ENCODE assay signal across 8 mouse cellular contexts in the genomic region with DNA sequence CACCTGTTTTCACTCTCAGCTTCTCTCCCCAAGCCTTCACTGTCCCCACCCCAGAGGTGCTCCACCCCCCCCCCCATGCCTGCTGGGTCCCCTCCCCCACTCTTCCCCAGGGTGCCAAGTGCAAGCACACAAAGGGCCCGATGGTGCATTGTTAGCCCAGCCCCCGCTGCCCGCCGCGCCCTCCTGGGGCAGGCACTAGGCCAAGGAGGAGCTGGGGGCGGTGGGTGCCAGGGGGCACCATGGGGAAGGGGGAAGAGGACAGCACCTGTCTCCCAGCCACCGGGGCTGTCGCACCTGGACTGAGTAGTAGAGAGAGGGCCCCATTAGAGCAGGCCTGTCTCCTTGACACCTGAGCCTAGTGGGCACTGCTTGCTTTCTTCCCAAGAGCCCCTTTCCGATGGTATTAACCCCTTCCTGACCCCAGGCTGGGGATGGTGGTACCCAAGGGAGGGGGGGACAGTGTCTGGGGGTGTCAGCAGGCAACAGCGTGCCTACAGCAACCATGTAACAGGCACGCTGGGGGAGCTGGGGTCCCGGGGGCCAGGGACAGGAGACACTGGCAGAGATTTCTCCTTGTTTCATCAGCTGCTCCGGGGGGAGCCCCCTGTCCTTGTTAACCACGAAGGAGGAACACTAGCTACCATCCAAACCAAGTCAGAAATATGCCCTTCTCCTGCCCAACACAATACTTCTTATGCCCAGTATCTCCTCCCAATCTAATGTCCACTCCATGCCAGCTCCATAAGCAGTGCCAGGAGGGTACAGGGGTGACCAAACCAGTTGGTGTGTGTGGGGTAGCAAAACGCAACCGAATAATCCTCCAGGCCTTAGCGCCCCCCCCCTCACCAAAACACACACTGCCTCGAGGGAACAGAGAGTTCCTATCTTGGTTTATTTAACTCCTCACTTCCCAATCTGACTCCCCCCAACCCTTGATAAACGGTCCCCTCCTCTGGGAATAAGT. TPM values are rescaled to one million over a fixed set of nuclear protein-coding genes. Genes with fewer than 3 reads are reported as not detected.
DNase-seq lines count a peak whose midpoint lies in the region; ATAC-seq and TF ChIP-seq lines count a peak whose summit lies in the region.

No protein-coding gene starts in this region.

- H3K4me3 ChIP-seq in erythroblast, embryonic 14.5 days (replicated peaks), result peak overlapping the region; percentile 34
- peak overlapping the region; percentile 83 for H3K4me3 ChIP-seq in G1E (ENCODE audit: low read depth, low read length)
- H3K4me3 ChIP-seq in embryonic fibroblast, embryonic 13.5 days (ENCODE audit: insufficient read depth, low read length), result peak overlapping the region; percentile 79
- H3K4me3 ChIP-seq in midbrain, embryonic 10.5 days, result peak overlapping the region; percentile 61

- peaks cover 2% of the 10 kb centered on the region; the same call in 1 of the 2 replicates for H3K9me3 ChIP-seq in erythroblast, embryonic 14.5 days (ENCODE audit: control insufficient read depth, low read length)
- no peaks in the 10 kb centered on the region for H3K9me3 ChIP-seq in G1E (replicated peaks)
- H3K9me3 ChIP-seq in midbrain, embryonic 10.5 days (replicated peaks), result no peaks in the 10 kb centered on the region

- TF ChIP-seq CTCF in G1E (IDR thresholded peaks at IDR 0.05; ENCODE audit: low read depth, low read length), result no peak
- no peak for TF ChIP-seq CTCF in embryonic fibroblast, embryonic 13.5 days (IDR thresholded peaks at IDR 0.05; ENCODE audit: borderline replicate concordance, insufficient read depth, low read length)

- no peak for DNase-seq in G1E (ENCODE audit: low spot score)
- peak; percentile 62 for DNase-seq in induced T-regulatory cell, adult 2 months (ENCODE audit: low read depth)
- DNase-seq in midbrain, embryonic 10.5 days (ENCODE audit: low spot score), result no peak
- DNase-seq in thymus, postnatal 36 days, result peak; percentile 37 to 66
- no peak for DNase-seq in urinary bladder, postnatal 10 days (ENCODE audit: low spot score)

- no peak for ATAC-seq in erythroblast, adult 5-6 weeks (replicated peaks; ENCODE audit: low FRiP score, poor library complexity, severe bottlenecking)
- ATAC-seq in G1E (ENCODE audit: extremely low read depth, insufficient number of reproducible peaks, low FRiP score, poor library complexity, severe bottlenecking), result no peak

- H3K27me3 ChIP-seq in erythroblast, embryonic 14.5 days (ENCODE audit: control insufficient read depth), result peaks cover 57% of the 10 kb centered on the region
- no peaks in the 10 kb centered on the region for H3K27me3 ChIP-seq in G1E (ENCODE audit: insufficient read depth, low read length)
- peaks cover 60% of the 10 kb centered on the region for H3K27me3 ChIP-seq in midbrain, embryonic 10.5 days (ENCODE audit: low read depth, poor library complexity, severe bottlenecking)

- peak; percentile 9 for TF ChIP-seq POLR2A in embryonic fibroblast, embryonic 13.5 days (IDR thresholded peaks at IDR 0.05; ENCODE audit: low read depth, low read length)

- 14% methylated on average over 19 of the region's 19 CpGs for WGBS in midbrain, embryonic 10.5 days

- H3K27ac ChIP-seq in embryonic fibroblast, embryonic 13.5 days (ENCODE audit: insufficient read depth, low read length), result peak overlapping the region; percentile 95
- peak overlapping the region; percentile 88 for H3K27ac ChIP-seq in midbrain, embryonic 10.5 days (replicated peaks)

- H3K36me3 ChIP-seq in erythroblast, embryonic 14.5 days (ENCODE audit: control insufficient read depth), result no peaks in the 10 kb centered on the region
- peaks cover 51% of the 10 kb centered on the region for H3K36me3 ChIP-seq in G1E (replicated peaks)
- H3K36me3 ChIP-seq in midbrain, embryonic 10.5 days, result no peaks in the 10 kb centered on the region

- H3K4me1 ChIP-seq in erythroblast, embryonic 14.5 days (ENCODE audit: control insufficient read depth), result peaks cover 65% of the 10 kb centered on the region
- peaks cover 90% of the 10 kb centered on the region for H3K4me1 ChIP-seq in G1E (ENCODE audit: insufficient read depth, low read depth, low read length)
- no peaks in the 10 kb centered on the region for H3K4me1 ChIP-seq in embryonic fibroblast, embryonic 13.5 days (ENCODE audit: control insufficient read depth, insufficient read depth, low read length)
- H3K4me1 ChIP-seq in midbrain, embryonic 10.5 days, result peaks cover 81% of the 10 kb centered on the region

RNA-seq across cellular contexts. Expression of a gene that starts 3.6 kb away (rescaled TPM):
- 0.38 and 0.46 TPM in 2 replicates for polyA plus RNA-seq in erythroblast, embryonic 14.5 days (2012)
- total RNA-seq in erythroblast, adult 5-6 weeks (2015; ENCODE audit: low replicate concordance), result 5.8 and 7.7 TPM in 2 replicates
- total RNA-seq in erythroblast, adult 5-6 weeks (2017; ENCODE audit: low replicate concordance), result 5.4 and 15.2 TPM in 2 replicates
- 32.9 and 34.2 TPM in 2 replicates for total RNA-seq in G1E (2014; fragmentation: Nextera tagmentation)
- total RNA-seq in G1E (2017), result 23.3 and 31.4 TPM in 2 replicates
- 123 and 126 TPM in 2 replicates for polyA plus RNA-seq in G1E (2012)
- 46.9 and 56.0 TPM in 2 replicates for polyA plus RNA-seq in embryonic fibroblast, embryonic 13.5 days (2011; ENCODE audit: insufficient read length, low read depth, missing spikeins)
- 0.39 and 0.83 TPM in 2 replicates for polyA plus RNA-seq in midbrain, embryonic 10.5 days (2016; fragmentation: Nextera tagmentation; extraction: Ambion mirVana)

RNA-seq across cellular contexts. Expression of a gene that starts 11.6 kb away (rescaled TPM):
- 0.04 TPM in 1 of 2 replicates, not detected in the other for polyA plus RNA-seq in erythroblast, embryonic 14.5 days (2012)
- 0.63 and 3.7 TPM in 2 replicates for total RNA-seq in erythroblast, adult 5-6 weeks (2015; ENCODE audit: low replicate concordance)
- total RNA-seq in erythroblast, adult 5-6 weeks (2017; ENCODE audit: low replicate concordance), result 0.17 TPM in 1 of 2 replicates, not detected in the other
- total RNA-seq in G1E (2014; fragmentation: Nextera tagmentation) (3.7 and 6.7 TPM in 2 replicates), G1E (2017) (0.98 and 1.8 TPM in 2 replicates)
- 0.03 and 0.12 TPM in 2 replicates for polyA plus RNA-seq in G1E (2012)
- not detected in 2 replicates for polyA plus RNA-seq in embryonic fibroblast, embryonic 13.5 days (2011; ENCODE audit: insufficient read length, low read depth, missing spikeins)
- polyA plus RNA-seq in midbrain, embryonic 10.5 days (2016; fragmentation: Nextera tagmentation; extraction: Ambion mirVana), result 0.68 and 1.2 TPM in 2 replicates

RNA-seq across cellular contexts. Expression of a gene that starts 20.7 kb away (rescaled TPM):
- polyA plus RNA-seq in erythroblast, embryonic 14.5 days (2012), result 1.3 and 1.6 TPM in 2 replicates
- 2.1 and 6.3 TPM in 2 replicates for total RNA-seq in erythroblast, adult 5-6 weeks (2015; ENCODE audit: low replicate concordance)
- 1.8 and 3.1 TPM in 2 replicates for total RNA-seq in erythroblast, adult 5-6 weeks (2017; ENCODE audit: low replicate concordance)
- 19.7 and 22.0 TPM in 2 replicates for total RNA-seq in G1E (2014; fragmentation: Nextera tagmentation)
- 18.0 and 22.0 TPM in 2 replicates for total RNA-seq in G1E (2017)
- 12.5 and 17.8 TPM in 2 replicates for polyA plus RNA-seq in G1E (2012)
- polyA plus RNA-seq in embryonic fibroblast, embryonic 13.5 days (2011; ENCODE audit: insufficient read length, low read depth, missing spikeins), result 10.9 and 11.2 TPM in 2 replicates
- 27.9 and 34.2 TPM in 2 replicates for polyA plus RNA-seq in midbrain, embryonic 10.5 days (2016; fragmentation: Nextera tagmentation; extraction: Ambion mirVana)

RNA-seq across cellular contexts. Expression of a gene that starts 25.9 kb away (rescaled TPM):
- 0.10 TPM in 1 of 2 replicates, not detected in the other for polyA plus RNA-seq in erythroblast, embryonic 14.5 days (2012)
- not detected in 2 replicates for total RNA-seq in erythroblast, adult 5-6 weeks (2015; ENCODE audit: low replicate concordance)
- total RNA-seq in erythroblast, adult 5-6 weeks (2017; ENCODE audit: low replicate concordance), result not detected in 2 replicates
- total RNA-seq in G1E (2014; fragmentation: Nextera tagmentation) (not detected in 2 replicates), G1E (2017) (0.06 and 0.22 TPM in 2 replicates)
- not detected in 2 replicates for polyA plus RNA-seq in G1E (2012)
- polyA plus RNA-seq in embryonic fibroblast, embryonic 13.5 days (2011; ENCODE audit: insufficient read length, low read depth, missing spikeins), result not detected in 2 replicates
- polyA plus RNA-seq in midbrain, embryonic 10.5 days (2016; fragmentation: Nextera tagmentation; extraction: Ambion mirVana), result 0.11 and 0.20 TPM in 2 replicates

RNA-seq across cellular contexts. Expression of a gene that starts 27.2 kb away (rescaled TPM):
- polyA plus RNA-seq in erythroblast, embryonic 14.5 days (2012), result 6.9 and 7.4 TPM in 2 replicates
- total RNA-seq in erythroblast, adult 5-6 weeks (2015; ENCODE audit: low replicate concordance), result 67.9 and 79.9 TPM in 2 replicates
- total RNA-seq in erythroblast, adult 5-6 weeks (2017; ENCODE audit: low replicate concordance), result 37.4 and 42.1 TPM in 2 replicates
- total RNA-seq in G1E (2014; fragmentation: Nextera tagmentation) (92.2 and 99.8 TPM in 2 replicates), G1E (2017) (182 and 184 TPM in 2 replicates)
- polyA plus RNA-seq in G1E (2012), result 75.1 and 86.2 TPM in 2 replicates
- 142 and 174 TPM in 2 replicates for polyA plus RNA-seq in embryonic fibroblast, embryonic 13.5 days (2011; ENCODE audit: insufficient read length, low read depth, missing spikeins)
- 540 and 645 TPM in 2 replicates for polyA plus RNA-seq in midbrain, embryonic 10.5 days (2016; fragmentation: Nextera tagmentation; extraction: Ambion mirVana)

Comparison
In these comparisons a context has a peak if more than half of its experiments do, and no peak if none do; other contexts are left out.
1. DNase-seq: peak in induced T-regulatory cell, adult 2 months (single experiment) and thymus, postnatal 36 days (2 of 2); none in G1E (single experiment), midbrain, embryonic 10.5 days (single experiment) and urinary bladder, postnatal 10 days (single experiment).
2. RNA of a gene that starts 3.6 kb away (polyA plus RNA-seq): 123 to 126 TPM in G1E and 46.9 to 56.0 TPM in embryonic fibroblast, embryonic 13.5 days; 0.39 to 0.83 TPM in midbrain, embryonic 10.5 days and 0.38 to 0.46 TPM in erythroblast, embryonic 14.5 days; every median in the first group is over 10 times any median in the second.
3. Peak in every context shown above with its lines, with median percentiles within 50 percentile points of each other: H3K4me3 ChIP-seq.